Mouse (Mus musculus) ES-E14 (cell line): ENCODE data around the gene Car1. TPM values are rescaled to one million over a fixed set of nuclear protein-coding genes. Genes with fewer than 3 reads are reported as not detected.

Source experiments
- DNase-seq: peaks from one replicate; pipeline ENCODE4 v3.0.0-alpha.2; 2013; ENCODE audit warnings: low read depth, low spot score
- H3K27ac ChIP-seq: 2 replicates; pipeline ENCODE4 v1.5.1; 2012; ENCODE audit warnings: low read depth, mild to moderate bottlenecking, low read length, moderate library complexity, mixed read lengths; ENCODE audit not compliant: poor library complexity, insufficient read depth, severe bottlenecking
- H3K36me3 ChIP-seq: 2 replicates; pipeline ENCODE4 v1.6.1; 2012; ENCODE audit warnings: mild to moderate bottlenecking, low read length, moderate library complexity, mixed read lengths; ENCODE audit not compliant: control insufficient read depth, poor library complexity, insufficient read depth, severe bottlenecking
- H3K4me1 ChIP-seq, 2 experiments: fragments of 150-350 bp in 1 of 2; sonication (generic) in 1 of 2; 2 replicates each; pipeline ENCODE4 v1.6.1; 2012; ENCODE audit warnings: low read length in 2 of 2, mild to moderate bottlenecking in 1 of 2, mixed read lengths in 1 of 2; ENCODE audit not compliant: control insufficient read depth in 2 of 2, insufficient read depth in 2 of 2, poor library complexity in 1 of 2
- H3K4me3 ChIP-seq, 2 experiments: fragments of 150-350 bp in 1 of 2; sonication (generic) in 1 of 2; 2 replicates each; pipeline ENCODE4 v1.5.1; 2012; ENCODE audit warnings: low read length in 2 of 2, low read depth in 1 of 2, mild to moderate bottlenecking in 1 of 2, mixed read lengths in 1 of 2; ENCODE audit not compliant: insufficient read depth in 1 of 2, poor library complexity in 1 of 2, severe bottlenecking in 1 of 2
- H3K9ac ChIP-seq: 2 replicates; pipeline ENCODE4 v1.6.1; 2012; ENCODE audit warnings: low read depth, mild to moderate bottlenecking, low read length, mixed read lengths; ENCODE audit not compliant: poor library complexity, insufficient read depth, severe bottlenecking
- H3K9me3 ChIP-seq: fragments of 150-350 bp; sonication (generic); 2 replicates; pipeline ENCODE4 v1.6.1; 2012; ENCODE audit warnings: low read depth, mild to moderate bottlenecking, low read length; ENCODE audit not compliant: control insufficient read depth, insufficient read depth
- CHD2 ChIP-seq: IDR thresholded peaks from 2 replicates; pipeline ENCODE4 v1.6.1; 2014; ENCODE audit warnings: mild to moderate bottlenecking, low read depth, low read length, inconsistent platforms
- HCFC1 ChIP-seq: IDR thresholded peaks from 2 replicates; pipeline ENCODE4 v1.6.1; 2012; ENCODE audit warnings: low read length, inconsistent platforms, borderline replicate concordance; ENCODE audit not compliant: insufficient read depth
- MAFK ChIP-seq: IDR thresholded peaks from 2 replicates; pipeline ENCODE4 v1.6.1; 2014; ENCODE audit warnings: mild to moderate bottlenecking, low read depth, low read length, inconsistent platforms; ENCODE audit not compliant: insufficient read depth
- ZC3H11A ChIP-seq: IDR thresholded peaks from 2 replicates; pipeline ENCODE4 v1.6.1; 2012; ENCODE audit warnings: low read depth, mild to moderate bottlenecking, inconsistent platforms, low read length, borderline replicate concordance
- ZNF384 ChIP-seq: IDR thresholded peaks from 2 replicates; pipeline ENCODE4 v1.6.1; 2012; ENCODE audit warnings: low read depth, low read length, inconsistent platforms
- in situ Hi-C, 2 experiments: fragments of 600-800 bp; cut with MboI; formaldehyde crosslinking; loops; one replicate each; pipeline ENCODE4 v1.15.1; 2025; ENCODE audit warnings: low sequenced_read_pairs in 2 of 2, inconsistent platforms in 1 of 2; ENCODE audit not compliant: unreplicated experiment in 2 of 2
- total RNA-seq: library from RNA; depleted of rRNA; stranded (reverse); fragments of 300-350 nt; gene quantifications from 2 replicates; pipeline ENCODE4 v1.2.3, GENCODE M21; 2012

The Car1 gene
- total RNA-seq, 1 experiment: not detected

- no peak overlapping the region for H3K4me3 ChIP-seq
- in situ Hi-C loops: no loop called here
- no peaks in the 10 kb centered on the region for H3K9me3 ChIP-seq
- no peaks in the 10 kb centered on the region for H3K36me3 ChIP-seq
- no peak overlapping the region for H3K9ac ChIP-seq
- DNase-seq: no peak
- no peaks in the 10 kb centered on the region for H3K4me1 ChIP-seq
- no peak overlapping the region for H3K27ac ChIP-seq
- TF ChIP-seq CHD2: no peak
- no peak for TF ChIP-seq ZC3H11A
- no peak for TF ChIP-seq MAFK
- no peak for TF ChIP-seq HCFC1
- TF ChIP-seq ZNF384: no peak
Measured at GRCm38 (mm10) chr3:14848587-14849254, 40.6 kb upstream of the Car1 start.

- no peak overlapping the region for H3K4me3 ChIP-seq
- H3K9ac ChIP-seq: no peak overlapping the region
- DNase-seq: no peak
- no peaks in the 10 kb centered on the region for H3K36me3 ChIP-seq
- in situ Hi-C loops: no loop called here
- no peak for TF ChIP-seq HCFC1
- H3K27ac ChIP-seq: no peak overlapping the region
- H3K9me3 ChIP-seq: no peaks in the 10 kb centered on the region
- no peaks in the 10 kb centered on the region for H3K4me1 ChIP-seq
Measured at GRCm38 (mm10) chr3:14839466-14840118, 31.4 kb upstream of the Car1 start.

GRCm38 (mm10) chr3:14838936-14839335 is 30.8 kb upstream of the Car1 start:
- in situ Hi-C loops: no loop called here
- Histone ChIP-seq H3K4me1 (no peaks in the 10 kb centered on the region), H3K9me3 (no peaks in the 10 kb centered on the region), H3K27ac (no peak overlapping the region), H3K4me3 (no peak overlapping the region), H3K9ac (no peak overlapping the region), H3K36me3 (no peaks in the 10 kb centered on the region)
- TF ChIP-seq ZC3H11A: no peak
- no peak for TF ChIP-seq ZNF384
- no peak for TF ChIP-seq CHD2
- no peak for TF ChIP-seq MAFK
- TF ChIP-seq HCFC1: no peak
- no peak for DNase-seq

GRCm38 (mm10) chr3:14832766-14833165 is 24.6 kb upstream of the Car1 start:
- H3K4me3 ChIP-seq: no peak overlapping the region
- H3K4me1 ChIP-seq: no peaks in the 10 kb centered on the region
- DNase-seq: no peak
- TF ChIP-seq CHD2 (no peak), ZNF384 (no peak), ZC3H11A (no peak), MAFK (no peak), HCFC1 (no peak)
- H3K9ac ChIP-seq: no peak overlapping the region
- no peaks in the 10 kb centered on the region for H3K9me3 ChIP-seq
- in situ Hi-C loops: no loop called here
- no peak overlapping the region for H3K27ac ChIP-seq
- H3K36me3 ChIP-seq: no peaks in the 10 kb centered on the region

GRCm38 (mm10) chr3:14831219-14831835 is 23.2 kb upstream of the Car1 start:
- no peak for TF ChIP-seq ZNF384
- no peak for TF ChIP-seq HCFC1
- TF ChIP-seq ZC3H11A: no peak
- no peak for TF ChIP-seq MAFK
- TF ChIP-seq CHD2: no peak
- Histone ChIP-seq H3K27ac (no peak overlapping the region), H3K4me3 (no peak overlapping the region), H3K36me3 (no peaks in the 10 kb centered on the region), H3K4me1 (no peaks in the 10 kb centered on the region), H3K9ac (no peak overlapping the region), H3K9me3 (no peaks in the 10 kb centered on the region)
- in situ Hi-C loops: no loop called here
- DNase-seq: no peak
